Mouse (Mus musculus): ENCODE data around the gene Tcta. TPM values are rescaled to one million over a fixed set of nuclear protein-coding genes. Genes with fewer than 3 reads are reported as not detected.

Gene Tcta
- total and polyA plus RNA-seq, 3 experiments: 3.4 to 7.0 TPM; not detected in 1

- Histone ChIP-seq H3K4me3 (ENCODE audit: control insufficient read depth in 1 of 2, insufficient read depth in 1 of 2, low read depth in 2 of 2, low read length in 2 of 2) (no peak overlapping the region), H3K27ac (ENCODE audit: control insufficient read depth, low read depth, low read length) (no peak overlapping the region), H3K79me2 (ENCODE audit: control insufficient read depth, insufficient read depth, low read length, poor library complexity) (peaks cover 7% of the 10 kb centered on the region), H3K9me3 (replicated peaks; ENCODE audit: insufficient read depth, low read length) (no peaks in the 10 kb centered on the region), H3K9ac (ENCODE audit: control insufficient read depth, low read depth, low read length, poor library complexity, severe bottlenecking) (no peak overlapping the region), H3K27me3 (ENCODE audit: control insufficient read depth in 1 of 2, insufficient read depth in 2 of 2, low read length in 2 of 2) (peaks cover 0 to 2% of the 10 kb centered on the region in 2 experiments; a peak in 3 of 4 replicates), H3K36me3 (ENCODE audit: control insufficient read depth in 1 of 2, insufficient read depth in 2 of 2, low read length in 2 of 2) (peaks cover 0 to 23% of the 10 kb centered on the region in 2 experiments; a peak in 2 of 4 replicates), H3K4me1 (ENCODE audit: control insufficient read depth in 1 of 2, insufficient read depth in 2 of 2, low read length in 2 of 2) (peaks cover 0 to 26% of the 10 kb centered on the region in 2 experiments)
- no peak for DNase-seq (ENCODE audit: low read depth, low spot score)
- TF ChIP-seq CHD1 (IDR thresholded peaks at IDR 0.05; ENCODE audit: low read depth, low read length) (no peak), UBTF (IDR thresholded peaks at IDR 0.05; ENCODE audit: borderline replicate concordance, insufficient read depth, low read depth, low read length) (no peak), MYB (IDR thresholded peaks at IDR 0.05; ENCODE audit: low read depth, low read length) (no peak), MAFK (IDR thresholded peaks at IDR 0.05; ENCODE audit: borderline replicate concordance, low read depth, low read length) (no peak), TBP (IDR thresholded peaks at IDR 0.05; ENCODE audit: low read depth, low read length) (no peak), EP300 (IDR thresholded peaks at IDR 0.05; ENCODE audit: low read depth in 1 of 2, low read length in 2 of 2) (no peak), GABPA (IDR thresholded peaks at IDR 0.05; ENCODE audit: low read depth, low read length) (no peak), CHD2 (IDR thresholded peaks at IDR 0.05; ENCODE audit: low read length) (no peak), JUND (IDR thresholded peaks at IDR 0.05; ENCODE audit: low read depth, low read length) (no peak), ZMIZ1 (IDR thresholded peaks at IDR 0.05; ENCODE audit: low read depth, low read length) (no peak), MXI1 (IDR thresholded peaks at IDR 0.05; ENCODE audit: low read depth, low read length) (no peak), POLR2A (IDR thresholded peaks at IDR 0.05; ENCODE audit: control insufficient read depth in 1 of 2, insufficient read depth in 1 of 2, low read depth in 1 of 2, low read length in 2 of 2, poor library complexity in 1 of 2) (no peak), KAT2A (conservative IDR thresholded peaks at IDR 0.05; ENCODE audit: low read depth, low read length) (no peak), MYC (IDR thresholded peaks at IDR 0.05; ENCODE audit: low read depth, low read length) (no peak), ZC3H11A (IDR thresholded peaks at IDR 0.05; ENCODE audit: low read depth, low read length) (no peak)
Observed at GRCm38 (mm10) chr9:108267691-108268090, 38.3 kb downstream of the Tcta start.

GRCm38 (mm10) chr9:108266261-108266935 is 39.6 kb downstream of the Tcta start:
- Histone ChIP-seq H3K79me2 (ENCODE audit: control insufficient read depth, insufficient read depth, low read length, poor library complexity) (peaks cover 11% of the 10 kb centered on the region), H3K27ac (ENCODE audit: control insufficient read depth, low read depth, low read length) (peak overlapping the region; percentile 70), H3K9me3 (replicated peaks; ENCODE audit: insufficient read depth, low read length) (no peaks in the 10 kb centered on the region), H3K4me1 (ENCODE audit: control insufficient read depth in 1 of 2, insufficient read depth in 2 of 2, low read length in 2 of 2) (peaks cover 2 to 39% of the 10 kb centered on the region in 2 experiments), H3K4me3 (ENCODE audit: control insufficient read depth in 1 of 2, insufficient read depth in 1 of 2, low read depth in 2 of 2, low read length in 2 of 2) (peak overlapping the region; percentile 23 to 35; a peak in 3 of 4 replicates), H3K9ac (ENCODE audit: control insufficient read depth, low read depth, low read length, poor library complexity, severe bottlenecking) (peak overlapping the region; percentile 54), H3K36me3 (ENCODE audit: control insufficient read depth in 1 of 2, insufficient read depth in 2 of 2, low read length in 2 of 2) (peaks cover 0 to 33% of the 10 kb centered on the region in 2 experiments; a peak in 2 of 4 replicates), H3K27me3 (ENCODE audit: control insufficient read depth in 1 of 2, insufficient read depth in 2 of 2, low read length in 2 of 2) (peaks cover 0 to 2% of the 10 kb centered on the region in 2 experiments; a peak in 1 of 4 replicates)
- TF ChIP-seq MYB (IDR thresholded peaks at IDR 0.05; ENCODE audit: low read depth, low read length): no peak
- no peak for TF ChIP-seq USF2 (IDR thresholded peaks at IDR 0.05; ENCODE audit: borderline replicate concordance in 1 of 2, insufficient read depth in 1 of 2, low read depth in 1 of 2, low read length in 2 of 2)
- peak; percentile 77 for TF ChIP-seq ZNF384 (IDR thresholded peaks at IDR 0.05; ENCODE audit: low read depth, low read length)
- TF ChIP-seq ELF1 (IDR thresholded peaks at IDR 0.05; ENCODE audit: low read depth, low read length): peak; percentile 48; the same call in 1 of the 2 replicates
- peak; percentile 62 for TF ChIP-seq RCOR1 (IDR thresholded peaks at IDR 0.05; ENCODE audit: low read depth, low read length)
- TF ChIP-seq EP300 (IDR thresholded peaks at IDR 0.05; ENCODE audit: low read depth in 1 of 2, low read length in 2 of 2): peak; percentile 24 to 37; a peak in 2 of 4 replicates
- peak; percentile 45; the same call in 1 of the 2 replicates for TF ChIP-seq MAZ (IDR thresholded peaks at IDR 0.05; ENCODE audit: low read depth, low read length)
- TF ChIP-seq ZKSCAN1 (IDR thresholded peaks at IDR 0.05; ENCODE audit: low read depth, low read length): no peak
- peak; percentile 77 for DNase-seq (ENCODE audit: low read depth, low spot score)

All from MEL (cell line).